Mouse (Mus musculus) forebrain, embryonic 15.5 days (tissue): ENCODE results near the gene Slc22a22. TPM values are rescaled to one million over a fixed set of nuclear protein-coding genes. Genes with fewer than 3 reads are reported as not detected.

Experiments
- ATAC-seq: fragments of 200-750 bp; cut with Nextera tagmentation; replicated peaks from 2 replicates; pipeline ENCODE4 v1.8.0; 2017; ENCODE audit warnings: mild to moderate bottlenecking, moderate TSS enrichment, moderate library complexity
- H3K27ac ChIP-seq: fragments of 300-500 bp; sonication (generic); replicated peaks from 2 replicates; pipeline ENCODE4 v1.5.1; 2015; ENCODE audit warnings: mild to moderate bottlenecking, inconsistent platforms
- H3K27me3 ChIP-seq: fragments of 300-500 bp; sonication (generic); 2 replicates; pipeline ENCODE4 v1.6.1; 2015; ENCODE audit warnings: inconsistent platforms
- H3K36me3 ChIP-seq: fragments of 300-500 bp; sonication (generic); 2 replicates; pipeline ENCODE4 v1.6.1; 2015; ENCODE audit warnings: mild to moderate bottlenecking, inconsistent platforms
- H3K4me1 ChIP-seq: fragments of 300-500 bp; sonication (generic); 2 replicates; pipeline ENCODE4 v1.6.1; 2015; ENCODE audit warnings: inconsistent platforms
- H3K4me2 ChIP-seq: fragments of 300-500 bp; sonication (generic); replicated peaks from 2 replicates; pipeline ENCODE4 v1.6.1; 2015; ENCODE audit warnings: mild to moderate bottlenecking, inconsistent platforms
- H3K4me3 ChIP-seq: fragments of 300-500 bp; sonication (generic); 2 replicates; pipeline ENCODE4 v1.5.1; 2015; ENCODE audit warnings: mild to moderate bottlenecking, inconsistent platforms
- H3K9ac ChIP-seq: fragments of 300-500 bp; sonication (generic); replicated peaks from 2 replicates; pipeline ENCODE4 v1.6.1; 2015; ENCODE audit warnings: mild to moderate bottlenecking, inconsistent platforms
- H3K9me3 ChIP-seq: fragments of 300-500 bp; sonication (generic); 2 replicates; pipeline ENCODE4 v1.6.1; 2016; ENCODE audit warnings: inconsistent platforms
- WGBS: fragments of 180-500 bp; shearing (Covaris S2); methylation state at CpG from one replicate; pipeline ENCODE4 v1.1.7; 2015; ENCODE audit warnings: mixed read lengths; 5-methylcytosine and 5-hydroxymethylcytosine counted together
- polyA plus RNA-seq: library from polyadenylated mRNA; unstranded; fragments of >200 nt; fragmentation: Nextera tagmentation; extraction: Ambion mirVana; gene quantifications from 2 replicates; pipeline ENCODE4 v1.2.1, GENCODE M21; 2015

Gene Slc22a22
- polyA plus RNA-seq, 1 experiment from 2014 or later, result not detected

GRCm38 (mm10) chr15:57465996-57466395 is 11.4 kb downstream of the Slc22a22 start:
- no peak for ATAC-seq
- H3K27me3 ChIP-seq, result no peaks in the 10 kb centered on the region
- no peak overlapping the region for H3K9ac ChIP-seq
- no peaks in the 10 kb centered on the region for H3K4me1 ChIP-seq
- no peak overlapping the region for H3K4me2 ChIP-seq
- H3K36me3 ChIP-seq, result no peaks in the 10 kb centered on the region
- no peak overlapping the region for H3K27ac ChIP-seq
- H3K4me3 ChIP-seq, result no peak overlapping the region
- no peaks in the 10 kb centered on the region for H3K9me3 ChIP-seq

- 74% methylated on average over 6 of the region's 6 CpGs for WGBS
Measured at GRCm38 (mm10) chr15:57465061-57465460, 12.4 kb downstream of the Slc22a22 start.

GRCm38 (mm10) chr15:57464066-57464465 is 13.4 kb downstream of the Slc22a22 start:
- Histone ChIP-seq H3K36me3 (no peaks in the 10 kb centered on the region), H3K27me3 (no peaks in the 10 kb centered on the region), H3K4me1 (no peaks in the 10 kb centered on the region), H3K9ac (no peak overlapping the region), H3K4me2 (no peak overlapping the region), H3K27ac (no peak overlapping the region), H3K9me3 (no peaks in the 10 kb centered on the region), H3K4me3 (no peak overlapping the region)
- peak; percentile 64 for ATAC-seq
- 78% methylated on average over 11 of the region's 11 CpGs for WGBS

More at GRCm38 (mm10) chr15:57465061-57465460, 12.4 kb downstream of the Slc22a22 start:
- no peak overlapping the region for H3K27ac ChIP-seq
- no peaks in the 10 kb centered on the region for H3K4me1 ChIP-seq
- H3K9me3 ChIP-seq, result no peaks in the 10 kb centered on the region
- no peak overlapping the region for H3K4me2 ChIP-seq
- no peaks in the 10 kb centered on the region for H3K27me3 ChIP-seq
- H3K9ac ChIP-seq, result no peak overlapping the region
- no peaks in the 10 kb centered on the region for H3K36me3 ChIP-seq
- no peak for ATAC-seq
- H3K4me3 ChIP-seq, result no peak overlapping the region

- Histone ChIP-seq H3K9me3 (no peaks in the 10 kb centered on the region), H3K36me3 (no peaks in the 10 kb centered on the region), H3K4me1 (no peaks in the 10 kb centered on the region), H3K27ac (no peak overlapping the region), H3K27me3 (no peaks in the 10 kb centered on the region), H3K4me2 (no peak overlapping the region), H3K4me3 (no peak overlapping the region), H3K9ac (no peak overlapping the region)
- WGBS, result 29% methylated on average over 1 of the region's 1 CpGs
- ATAC-seq, result no peak
Measured at GRCm38 (mm10) chr15:57461284-57461683, 16.1 kb downstream of the Slc22a22 start.

GRCm38 (mm10) chr15:57457374-57457773 is 20.1 kb downstream of the Slc22a22 start:
- H3K9ac ChIP-seq, result no peak overlapping the region
- H3K4me2 ChIP-seq, result no peak overlapping the region
- no peaks in the 10 kb centered on the region for H3K9me3 ChIP-seq
- H3K36me3 ChIP-seq, result no peaks in the 10 kb centered on the region
- H3K4me1 ChIP-seq, result no peaks in the 10 kb centered on the region
- H3K27ac ChIP-seq, result no peak overlapping the region
- no peak overlapping the region for H3K4me3 ChIP-seq
- H3K27me3 ChIP-seq, result no peaks in the 10 kb centered on the region
- no peak for ATAC-seq
- WGBS, result 33% methylated on average over 2 of the region's 2 CpGs

GRCm38 (mm10) chr15:57434710-57435404 is 42.6 kb downstream of the Slc22a22 start:
- 80% methylated on average over 2 of the region's 2 CpGs for WGBS
- ATAC-seq, result no peak
- H3K4me2 ChIP-seq, result no peak overlapping the region
- H3K9ac ChIP-seq, result no peak overlapping the region
- no peaks in the 10 kb centered on the region for H3K36me3 ChIP-seq
- no peaks in the 10 kb centered on the region for H3K27me3 ChIP-seq
- H3K4me3 ChIP-seq, result no peak overlapping the region
- no peak overlapping the region for H3K27ac ChIP-seq
- H3K4me1 ChIP-seq, result no peaks in the 10 kb centered on the region
- H3K9me3 ChIP-seq, result no peaks in the 10 kb centered on the region

GRCm38 (mm10) chr15:57408498-57408897 is 68.9 kb downstream of the Slc22a22 start:
- no peak overlapping the region for H3K4me2 ChIP-seq
- no peak overlapping the region for H3K27ac ChIP-seq
- no peak overlapping the region for H3K9ac ChIP-seq
- no peaks in the 10 kb centered on the region for H3K36me3 ChIP-seq
- peak; percentile 73 for ATAC-seq
- no peaks in the 10 kb centered on the region for H3K9me3 ChIP-seq
- H3K27me3 ChIP-seq, result no peaks in the 10 kb centered on the region
- no peak overlapping the region for H3K4me3 ChIP-seq
- no peaks in the 10 kb centered on the region for H3K4me1 ChIP-seq
- WGBS, result 46% methylated on average over 2 of the region's 2 CpGs

GRCm38 (mm10) chr15:57398439-57399148 is 78.8 kb downstream of the Slc22a22 start:
- 50% methylated on average over 3 of the region's 3 CpGs for WGBS
- no peak overlapping the region for H3K9ac ChIP-seq
- H3K27ac ChIP-seq, result no peak overlapping the region
- H3K4me3 ChIP-seq, result no peak overlapping the region
- no peaks in the 10 kb centered on the region for H3K27me3 ChIP-seq
- H3K9me3 ChIP-seq, result no peaks in the 10 kb centered on the region
- no peaks in the 10 kb centered on the region for H3K36me3 ChIP-seq
- ATAC-seq, result no peak
- H3K4me2 ChIP-seq, result no peak overlapping the region
- no peaks in the 10 kb centered on the region for H3K4me1 ChIP-seq

- no peak overlapping the region for H3K27ac ChIP-seq
- H3K4me1 ChIP-seq, result no peaks in the 10 kb centered on the region
- no peak for ATAC-seq
- no peak overlapping the region for H3K9ac ChIP-seq
- no peaks in the 10 kb centered on the region for H3K36me3 ChIP-seq
- no peak overlapping the region for H3K4me2 ChIP-seq
- H3K9me3 ChIP-seq, result no peaks in the 10 kb centered on the region
- no peak overlapping the region for H3K4me3 ChIP-seq
- 87% methylated on average over 4 of the region's 4 CpGs for WGBS
- no peaks in the 10 kb centered on the region for H3K27me3 ChIP-seq
Measured at GRCm38 (mm10) chr15:57394053-57394452, 83.4 kb downstream of the Slc22a22 start.

GRCm38 (mm10) chr15:57380381-57380780 is 97.0 kb downstream of the Slc22a22 start:
- Histone ChIP-seq H3K27ac (no peak overlapping the region), H3K9ac (no peak overlapping the region), H3K4me3 (no peak overlapping the region), H3K4me1 (no peaks in the 10 kb centered on the region), H3K27me3 (no peaks in the 10 kb centered on the region), H3K4me2 (no peak overlapping the region), H3K36me3 (no peaks in the 10 kb centered on the region), H3K9me3 (no peaks in the 10 kb centered on the region)
- ATAC-seq, result no peak
- 85% methylated on average over 7 of the region's 7 CpGs for WGBS

GRCm38 (mm10) chr15:57366446-57366845 is 111.0 kb downstream of the Slc22a22 start:
- WGBS, result 47% methylated on average over 1 of the region's 1 CpGs

GRCm38 (mm10) chr15:57355278-57355677 is 122.1 kb downstream of the Slc22a22 start:
- ATAC-seq, result no peak
- H3K9me3 ChIP-seq, result no peaks in the 10 kb centered on the region
- no peak overlapping the region for H3K4me3 ChIP-seq
- H3K36me3 ChIP-seq, result no peaks in the 10 kb centered on the region
- no peaks in the 10 kb centered on the region for H3K27me3 ChIP-seq
- 89% methylated on average over 4 of the region's 4 CpGs for WGBS
- H3K9ac ChIP-seq, result no peak overlapping the region
- no peaks in the 10 kb centered on the region for H3K4me1 ChIP-seq
- no peak overlapping the region for H3K4me2 ChIP-seq
- H3K27ac ChIP-seq, result no peak overlapping the region

More at GRCm38 (mm10) chr15:57366446-57366845, 111.0 kb downstream of the Slc22a22 start:
- H3K4me1 ChIP-seq, result no peaks in the 10 kb centered on the region
- H3K4me3 ChIP-seq, result no peak overlapping the region
- no peak for ATAC-seq
- H3K9me3 ChIP-seq, result no peaks in the 10 kb centered on the region
- H3K4me2 ChIP-seq, result no peak overlapping the region
- H3K27me3 ChIP-seq, result no peaks in the 10 kb centered on the region
- H3K27ac ChIP-seq, result no peak overlapping the region
- H3K36me3 ChIP-seq, result no peaks in the 10 kb centered on the region
- H3K9ac ChIP-seq, result no peak overlapping the region
